In the genomic region with DNA sequence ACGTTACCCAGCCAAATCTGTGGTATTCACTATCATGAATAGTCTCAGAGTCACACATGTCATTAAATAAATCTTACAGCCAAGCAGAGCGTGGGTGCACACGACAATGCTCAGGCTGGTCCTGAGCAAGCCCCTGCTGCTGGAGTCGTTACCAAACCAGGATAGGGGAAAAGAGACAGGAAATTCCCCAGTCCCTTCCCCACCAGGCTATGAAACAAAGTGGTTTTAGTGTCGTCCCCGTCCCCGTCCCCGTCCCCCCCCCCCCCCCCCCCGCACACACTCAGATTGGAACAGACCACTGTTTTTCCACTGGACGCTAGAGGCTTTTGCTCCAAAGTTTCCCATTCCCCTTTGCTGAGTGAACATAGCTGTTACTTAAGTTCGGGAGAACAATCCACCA, we compare ENCODE assay signal across 21 mouse cellular contexts.
"Had no signal": no experiment of that assay in that cellular context is flagged by ENCODE, and none has a peak within 500 bp of the region (broad histone marks: within the 10 kb centered on the region; RNA-seq: fewer than 3 reads in every experiment).

No protein-coding gene starts in this region.

- ATAC-seq: forebrain, postnatal 0 days; hindbrain, postnatal 0 days; intestine, embryonic 16.5 days; liver, embryonic 12.5 days had no signal

- H3K4me2 ChIP-seq: heart, embryonic 12.5 days; hindbrain, embryonic 13.5 days; hindbrain, embryonic 15.5 days; limb, embryonic 13.5 days; limb, embryonic 15.5 days; liver, embryonic 12.5 days had no signal

- H3K27ac ChIP-seq: hindbrain, embryonic 13.5 days; hindbrain, embryonic 15.5 days; hindbrain, postnatal 0 days; limb, embryonic 13.5 days; limb, embryonic 15.5 days; liver, embryonic 12.5 days; liver, embryonic 14.5 days had no signal

- H3K9me3 ChIP-seq: hindbrain, embryonic 13.5 days; hindbrain, embryonic 15.5 days; limb, embryonic 15.5 days had no signal

- H3K27me3 ChIP-seq: heart, embryonic 12.5 days; hindbrain, embryonic 13.5 days; hindbrain, embryonic 15.5 days; limb, embryonic 13.5 days; limb, embryonic 15.5 days; liver, embryonic 12.5 days had no signal

- H3K9ac ChIP-seq: forebrain, postnatal 0 days; heart, embryonic 12.5 days; hindbrain, embryonic 13.5 days; hindbrain, embryonic 15.5 days; limb, embryonic 13.5 days; limb, embryonic 15.5 days; liver, embryonic 12.5 days; liver, embryonic 14.5 days had no signal

- H3K4me3 ChIP-seq: heart, embryonic 12.5 days; hindbrain, embryonic 13.5 days; hindbrain, embryonic 15.5 days; limb, embryonic 13.5 days; limb, embryonic 15.5 days; liver, embryonic 12.5 days had no signal

- H3K36me3 ChIP-seq: hindbrain, embryonic 15.5 days had no signal

- DNase-seq: forebrain, postnatal 0 days; gastrocnemius, postnatal 14 days; gastrocnemius, postnatal 36 days; heart, adult 18-20 months; heart, postnatal 10 days; kidney, adult 11 months; kidney, adult 8-10 months; kidney, postnatal 14 days; layer of hippocampus, adult 9-11 months; layer of hippocampus, postnatal 36 days; left cerebral cortex, postnatal 4 days; lung, adult 18-20 months had no signal

- H3K4me1 ChIP-seq: hindbrain, embryonic 13.5 days; hindbrain, embryonic 15.5 days had no signal
